Mouse (Mus musculus) lung, postnatal 36 days (tissue): ENCODE data around the gene Npff.

Source experiments
- DNase-seq: peaks from one replicate; pipeline ENCODE4 v3.0.0; 2022; ENCODE audit warnings: mixed read lengths

Npff gene

GRCm38 (mm10) chr15:102503924-102504782 is 20.6 kb downstream of the Npff start:
- DNase-seq = no peak

- DNase-seq = no peak
These were observed 21.3 kb downstream of the Npff start, which contains the start of gene Gm10337 for GRCm38 (mm10) chr15:102503447-102503846. TSS of gene Gm10337 (plus strand) at chr15:102503722.

DNA sequence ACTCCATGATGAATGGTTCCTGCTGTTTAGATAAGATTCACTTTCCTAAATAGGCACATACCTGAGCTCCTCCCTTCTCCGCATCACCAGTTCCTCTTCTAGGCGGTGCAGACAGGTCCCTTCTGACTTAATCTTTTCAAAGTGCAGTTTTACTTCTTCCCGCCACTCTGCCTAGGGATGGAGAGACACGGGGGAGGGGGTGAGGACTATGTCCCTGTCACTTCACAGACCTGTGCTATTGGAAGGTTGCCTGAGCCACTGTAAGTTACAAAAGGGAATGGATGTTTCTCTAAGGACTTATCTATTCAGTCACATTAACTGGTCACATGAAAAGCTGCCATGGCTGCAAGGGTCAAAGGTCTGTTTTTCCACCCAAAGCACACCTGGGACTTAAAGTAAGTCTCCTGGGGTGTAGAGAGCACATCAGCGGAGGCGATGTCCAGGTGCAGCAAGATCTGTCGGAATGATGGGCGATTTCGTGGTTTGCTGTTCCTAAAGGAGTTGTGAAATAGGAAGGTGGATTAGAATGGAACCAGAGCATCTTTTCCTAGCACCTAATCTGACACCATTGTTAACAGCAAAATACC is 22.4 kb downstream of the Npff start:
- DNase-seq = no peak

GRCm38 (mm10) chr15:102501084-102501814 is 23.5 kb downstream of the Npff start:
- no peak for DNase-seq

GRCm38 (mm10) chr15:102500479-102500878 is 24.3 kb downstream of the Npff start:
- DNase-seq = no peak

DNA sequence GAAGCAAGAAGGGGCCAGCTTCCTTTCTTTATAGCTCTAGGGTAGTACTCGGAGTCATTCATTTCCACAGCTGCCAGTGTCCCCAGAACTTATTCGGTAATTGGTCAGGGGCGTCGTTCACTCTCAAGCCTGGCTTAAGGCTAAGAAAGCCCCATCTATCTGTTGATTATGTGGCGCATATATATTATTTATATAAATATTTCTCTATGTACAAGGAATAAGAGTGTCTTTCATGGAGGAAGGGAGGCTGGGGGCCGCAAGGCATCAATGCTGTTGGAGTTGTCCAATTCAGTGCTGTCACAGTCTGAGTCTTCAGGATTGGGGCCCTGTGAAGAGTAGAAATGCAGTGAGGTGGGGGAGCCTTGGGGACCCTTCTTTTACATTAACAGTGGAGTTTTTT is 24.9 kb downstream of the Npff start:
- no peak for DNase-seq

DNA sequence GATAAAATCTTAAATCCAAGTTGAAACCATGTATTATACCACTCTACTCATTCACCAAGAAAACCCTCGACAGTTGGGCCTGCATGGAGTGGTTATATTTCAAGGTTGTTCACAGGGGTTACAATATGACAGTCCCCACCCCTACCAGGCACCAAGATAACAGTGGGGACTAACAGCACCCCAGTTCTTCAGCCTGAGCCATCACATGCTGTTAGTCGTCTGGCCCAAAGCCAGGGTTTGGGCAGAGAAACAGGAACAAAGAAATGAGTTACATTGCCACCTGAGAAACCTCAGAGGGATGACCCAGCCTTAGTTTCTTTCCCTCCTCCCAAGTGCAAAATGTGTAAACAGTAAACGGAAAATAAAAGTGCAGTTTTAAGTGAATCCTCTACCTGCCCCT is 25.4 kb downstream of the Npff start:
- DNase-seq = no peak

- DNase-seq = no peak
These were observed 26.4 kb downstream of the Npff start for GRCm38 (mm10) chr15:102498322-102498721.

DNA sequence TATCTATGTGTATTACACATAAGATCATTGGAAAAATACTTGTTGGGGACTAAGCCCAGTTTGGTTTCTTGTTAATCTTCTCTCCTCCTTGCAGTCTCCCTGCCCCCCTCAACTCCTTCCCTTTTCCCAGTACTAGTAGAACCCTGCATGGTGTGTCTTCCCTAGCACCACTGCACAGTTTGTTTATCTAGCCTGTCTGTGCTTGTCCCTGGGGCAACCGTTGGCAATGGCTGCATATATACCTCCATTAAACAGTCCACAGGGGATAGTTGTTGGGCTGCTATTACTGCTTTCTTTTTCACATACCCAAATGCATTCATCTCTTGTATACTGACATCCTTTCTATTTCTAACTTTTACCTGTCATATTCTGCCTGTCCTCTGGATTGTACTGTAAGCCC is 37.1 kb downstream of the Npff start:
- DNase-seq = no peak

DNA sequence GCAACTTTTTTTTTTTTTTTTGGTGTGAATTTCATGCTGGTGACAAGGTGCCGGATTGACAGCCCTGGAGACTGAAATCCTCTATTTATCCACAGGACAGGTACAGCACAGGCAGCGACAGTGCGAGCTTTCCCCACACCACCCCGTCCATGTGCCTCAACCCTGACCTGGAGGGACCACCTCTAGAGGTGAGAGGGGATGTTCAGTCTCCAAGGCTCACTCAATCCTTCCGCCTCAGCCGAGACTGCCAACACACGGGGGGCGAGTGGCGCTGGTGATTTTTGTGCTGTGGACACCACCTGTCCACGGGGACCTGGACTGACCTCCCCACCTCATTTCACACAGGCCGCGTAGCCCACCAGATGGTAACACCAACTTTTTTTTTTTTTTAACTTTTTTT is 38.9 kb downstream of the Npff start:
- DNase-seq = no peak

DNA sequence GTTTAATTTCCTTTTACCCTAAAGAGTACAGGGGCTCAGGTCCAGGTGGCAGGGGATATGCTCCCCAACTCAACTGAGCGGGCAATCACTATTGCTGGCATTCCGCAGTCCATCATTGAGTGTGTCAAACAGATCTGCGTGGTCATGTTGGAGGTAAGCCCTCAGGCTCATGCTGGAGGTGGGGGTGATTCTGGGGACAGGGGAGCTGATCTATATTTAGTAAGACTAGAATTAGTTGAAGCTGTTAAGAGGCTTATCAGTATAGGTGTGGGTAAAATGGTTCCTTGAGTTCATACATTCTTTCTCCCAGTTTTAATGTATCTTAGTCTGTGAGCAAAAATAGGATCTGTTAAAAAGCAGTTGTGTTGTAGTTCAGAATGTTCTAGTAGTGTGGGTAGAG is 41.6 kb downstream of the Npff start:
- no peak for DNase-seq

DNA sequence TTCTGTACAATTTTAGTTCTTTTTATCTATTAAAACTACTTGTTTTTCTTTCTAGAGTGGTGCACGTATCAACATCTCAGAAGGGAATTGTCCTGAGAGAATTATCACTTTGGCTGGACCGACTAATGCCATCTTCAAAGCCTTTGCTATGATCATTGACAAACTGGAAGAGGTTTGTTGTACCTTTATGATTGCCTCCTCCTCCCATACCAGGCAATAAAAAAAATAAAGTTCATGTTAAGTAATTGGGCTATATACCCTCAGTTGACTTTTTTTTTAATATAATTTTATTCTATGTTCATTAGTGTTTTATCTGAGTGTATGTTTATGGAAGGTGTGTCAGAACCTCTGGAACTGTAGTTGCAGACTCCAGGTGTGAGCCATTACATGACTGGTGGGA is 50.2 kb downstream of the Npff start:
- no peak for DNase-seq
